Mouse (Mus musculus) neural tube, embryonic 14.5 days (tissue): Measurements from ENCODE around the gene Cdc42. TPM values are rescaled to one million over a fixed set of nuclear protein-coding genes. Genes with fewer than 3 reads are reported as not detected.

Source experiments
- ATAC-seq: fragments of 200-750 bp; cut with Nextera tagmentation; 2 replicates; pipeline ENCODE4 v1.8.0; 2017; ENCODE audit warnings: low read depth, mild to moderate bottlenecking, moderate TSS enrichment, moderate library complexity
- H3K27ac ChIP-seq: fragments of 300-500 bp; sonication (generic); 2 replicates; pipeline ENCODE4 v1.5.1; 2014; ENCODE audit warnings: low read depth, mild to moderate bottlenecking, control low read depth, low read length, moderate library complexity, mixed read lengths
- H3K27me3 ChIP-seq: fragments of 300-500 bp; sonication (generic); 2 replicates; pipeline ENCODE4 v1.6.1; 2014; ENCODE audit warnings: low read length; ENCODE audit not compliant: control insufficient read depth, insufficient read depth
- H3K36me3 ChIP-seq: fragments of 300-500 bp; sonication (generic); 2 replicates; pipeline ENCODE4 v1.6.1; 2014; ENCODE audit warnings: low read length, mixed read lengths; ENCODE audit not compliant: control insufficient read depth, insufficient read depth
- H3K4me1 ChIP-seq: fragments of 300-500 bp; sonication (generic); 2 replicates; pipeline ENCODE4 v1.6.1; 2014; ENCODE audit warnings: low read length; ENCODE audit not compliant: control insufficient read depth, insufficient read depth
- H3K4me2 ChIP-seq: fragments of 300-500 bp; sonication (generic); 2 replicates; pipeline ENCODE4 v1.6.1; 2014; ENCODE audit warnings: mild to moderate bottlenecking, low read depth, low read length, control low read depth
- H3K4me3 ChIP-seq: fragments of 300-500 bp; sonication (generic); 2 replicates; pipeline ENCODE4 v1.5.1; 2014; ENCODE audit warnings: low read depth, low read length, control low read depth, mixed read lengths
- H3K9ac ChIP-seq: fragments of 300-500 bp; sonication (generic); replicated peaks from 2 replicates; pipeline ENCODE4 v1.6.1; 2014; ENCODE audit warnings: low read depth, mild to moderate bottlenecking, control low read depth, low read length, mixed read lengths
- H3K9me3 ChIP-seq: fragments of 300-500 bp; sonication (generic); 2 replicates; pipeline ENCODE4 v1.6.1; 2016; ENCODE audit warnings: low read length; ENCODE audit not compliant: control insufficient read depth
- WGBS: fragments of 180-500 bp; shearing (Covaris S2); extraction: QIAGEN DNeasy Blood & Tissue Kit; methylation state at CpG from one replicate; pipeline ENCODE4 v1.1.7; 2014; 5-methylcytosine and 5-hydroxymethylcytosine counted together
- polyA plus RNA-seq: library from polyadenylated mRNA; unstranded; fragments of >200 nt; fragmentation: Nextera tagmentation; extraction: Ambion mirVana; gene quantifications from 2 replicates; pipeline ENCODE4 v1.2.1, GENCODE M21; 2014

Cdc42 gene
- polyA plus RNA-seq, 1 experiment from 2014 or later, result 1,001 TPM

- Histone ChIP-seq H3K36me3 (no peaks in the 10 kb centered on the region), H3K27ac (peak overlapping the region; percentile 88), H3K9ac (peak overlapping the region; percentile 70), H3K4me1 (peaks cover 9% of the 10 kb centered on the region), H3K4me2 (peak overlapping the region; percentile 85), H3K27me3 (no peaks in the 10 kb centered on the region), H3K4me3 (peak overlapping the region; percentile 57), H3K9me3 (no peaks in the 10 kb centered on the region)
- peak; percentile 96 for ATAC-seq
- WGBS, result 2% methylated on average over 43 of the region's 46 CpGs
Measured at GRCm38 (mm10) chr4:137388059-137388794, 30.7 kb upstream of the Cdc42 start.

- H3K27ac ChIP-seq, result peak overlapping the region; percentile 88
- 1% methylated on average over 20 of the region's 20 CpGs for WGBS
- no peak for ATAC-seq
- H3K4me1 ChIP-seq, result peaks cover 9% of the 10 kb centered on the region
- peak overlapping the region; percentile 70 for H3K9ac ChIP-seq
- H3K36me3 ChIP-seq, result no peaks in the 10 kb centered on the region
- H3K27me3 ChIP-seq, result no peaks in the 10 kb centered on the region
- no peaks in the 10 kb centered on the region for H3K9me3 ChIP-seq
- H3K4me2 ChIP-seq, result peak overlapping the region; percentile 85
- peak overlapping the region; percentile 57 for H3K4me3 ChIP-seq
Measured at GRCm38 (mm10) chr4:137387482-137388058, 30.1 kb upstream of the Cdc42 start.

GRCm38 (mm10) chr4:137380702-137381605 lies 23.4 kb upstream of the Cdc42 start:
- Histone ChIP-seq H3K27me3 (no peaks in the 10 kb centered on the region), H3K4me2 (no peak overlapping the region), H3K4me3 (no peak overlapping the region), H3K36me3 (no peaks in the 10 kb centered on the region), H3K4me1 (0 out of 2 replicates have a peak, but pooled peaks cover 3% of the 10 kb centered on the region), H3K9ac (no peak overlapping the region), H3K9me3 (no peaks in the 10 kb centered on the region), H3K27ac (no peak overlapping the region)
- WGBS, result 33% methylated on average over 15 of the region's 16 CpGs
- ATAC-seq, result no peak

- H3K27ac ChIP-seq, result no peak overlapping the region
- 91% methylated on average over 10 of the region's 10 CpGs for WGBS
- H3K27me3 ChIP-seq, result no peaks in the 10 kb centered on the region
- no peak overlapping the region for H3K9ac ChIP-seq
- ATAC-seq, result no peak
- no peak overlapping the region for H3K4me2 ChIP-seq
- no peak overlapping the region for H3K4me3 ChIP-seq
- H3K4me1 ChIP-seq, result 0 out of 2 replicates have a peak, but pooled peaks cover 3% of the 10 kb centered on the region
- no peaks in the 10 kb centered on the region for H3K36me3 ChIP-seq
- no peaks in the 10 kb centered on the region for H3K9me3 ChIP-seq
Measured at GRCm38 (mm10) chr4:137379713-137380255, 22.3 kb upstream of the Cdc42 start.

GRCm38 (mm10) chr4:137379085-137379484 lies 21.6 kb upstream of the Cdc42 start:
- Histone ChIP-seq H3K4me2 (no peak overlapping the region), H3K9me3 (no peaks in the 10 kb centered on the region), H3K4me1 (0 out of 2 replicates have a peak, but pooled peaks cover 3% of the 10 kb centered on the region), H3K27me3 (no peaks in the 10 kb centered on the region), H3K36me3 (no peaks in the 10 kb centered on the region), H3K27ac (no peak overlapping the region), H3K9ac (no peak overlapping the region), H3K4me3 (no peak overlapping the region)
- WGBS, result 94% methylated on average over 3 of the region's 3 CpGs
- no peak for ATAC-seq

- no peak overlapping the region for H3K27ac ChIP-seq
- H3K9ac ChIP-seq, result no peak overlapping the region
- H3K4me3 ChIP-seq, result no peak overlapping the region
- ATAC-seq, result no peak
- 78% methylated on average over 4 of the region's 4 CpGs for WGBS
- H3K9me3 ChIP-seq, result no peaks in the 10 kb centered on the region
- no peaks in the 10 kb centered on the region for H3K36me3 ChIP-seq
- no peak overlapping the region for H3K4me2 ChIP-seq
- H3K27me3 ChIP-seq, result no peaks in the 10 kb centered on the region
- 0 out of 2 replicates have a peak, but pooled peaks cover 3% of the 10 kb centered on the region for H3K4me1 ChIP-seq
Measured at GRCm38 (mm10) chr4:137377526-137378304, 20.2 kb upstream of the Cdc42 start.

GRCm38 (mm10) chr4:137376778-137377177 lies 19.3 kb upstream of the Cdc42 start:
- WGBS, result 64% methylated on average over 2 of the region's 2 CpGs
- no peaks in the 10 kb centered on the region for H3K36me3 ChIP-seq

More at GRCm38 (mm10) chr4:137376778-137377177, 19.3 kb upstream of the Cdc42 start:
- H3K4me2 ChIP-seq, result no peak overlapping the region
- ATAC-seq, result no peak
- no peaks in the 10 kb centered on the region for H3K27me3 ChIP-seq
- no peak overlapping the region for H3K9ac ChIP-seq
- no peaks in the 10 kb centered on the region for H3K9me3 ChIP-seq
- no peak overlapping the region for H3K27ac ChIP-seq
- 0 out of 2 replicates have a peak, but pooled peaks cover 3% of the 10 kb centered on the region for H3K4me1 ChIP-seq
- no peak overlapping the region for H3K4me3 ChIP-seq
